Mouse (Mus musculus): ENCODE measurements around the gene Nek8. TPM values are rescaled to one million over a fixed set of nuclear protein-coding genes. Genes with fewer than 3 reads are reported as not detected.
A peak's percentile ranks its signal among the peaks of the same experiment; 100 is the strongest.

Gene Nek8
- polyA plus RNA-seq, 1 experiment, result 6.3 TPM

- peaks cover 21% of the 10 kb centered on the region for H3K4me1 ChIP-seq (ENCODE audit: control insufficient read depth, insufficient read depth, insufficient read length, low read length)
- peak within 1 kb of the TSS; percentile 93 for H3K4me3 ChIP-seq (ENCODE audit: insufficient read depth, low read depth, low read length)
- H3K27ac ChIP-seq (replicated peaks; ENCODE audit: low read depth, low read length), result peak within 1 kb of the TSS; percentile 85
Measured at GRCm38 (mm10) chr11:78164924-78165760, 11.3 kb downstream of the Nek8 start, which contains the start of gene Traf4. Gene Traf4, minus strand, starts transcription at chr11:78165589.

GRCm38 (mm10) chr11:78164604-78164923 is 11.9 kb downstream of the Nek8 start:
- peak overlapping the region; percentile 85 for H3K27ac ChIP-seq (replicated peaks; ENCODE audit: low read depth, low read length)
- H3K4me1 ChIP-seq (ENCODE audit: control insufficient read depth, insufficient read depth, insufficient read length, low read length), result peaks cover 22% of the 10 kb centered on the region
- peak overlapping the region; percentile 93 for H3K4me3 ChIP-seq (ENCODE audit: insufficient read depth, low read depth, low read length)

GRCm38 (mm10) chr11:78163681-78164603 is 12.5 kb downstream of the Nek8 start:
- Histone ChIP-seq H3K4me3 (ENCODE audit: insufficient read depth, low read depth, low read length) (peak overlapping the region; percentile 93), H3K27ac (replicated peaks; ENCODE audit: low read depth, low read length) (peak overlapping the region; percentile 85), H3K4me1 (ENCODE audit: control insufficient read depth, insufficient read depth, insufficient read length, low read length) (peaks cover 22% of the 10 kb centered on the region)

GRCm38 (mm10) chr11:78163045-78163444 is 13.4 kb downstream of the Nek8 start:
- H3K4me3 ChIP-seq (ENCODE audit: insufficient read depth, low read depth, low read length), result peak overlapping the region; percentile 93
- peaks cover 22% of the 10 kb centered on the region for H3K4me1 ChIP-seq (ENCODE audit: control insufficient read depth, insufficient read depth, insufficient read length, low read length)
- peak overlapping the region; percentile 44 for H3K27ac ChIP-seq (replicated peaks; ENCODE audit: low read depth, low read length)

- Histone ChIP-seq H3K4me1 (ENCODE audit: control insufficient read depth, insufficient read depth, insufficient read length, low read length) (peaks cover 22% of the 10 kb centered on the region), H3K4me3 (ENCODE audit: insufficient read depth, low read depth, low read length) (peak overlapping the region; percentile 93; the same call in 1 of the 2 replicates), H3K27ac (replicated peaks; ENCODE audit: low read depth, low read length) (peak overlapping the region; percentile 44; the same call in 1 of the 2 replicates)
Measured at GRCm38 (mm10) chr11:78162504-78162903, 14.0 kb downstream of the Nek8 start.

- H3K27ac ChIP-seq (replicated peaks; ENCODE audit: low read depth, low read length), result no peak overlapping the region
- H3K4me3 ChIP-seq (ENCODE audit: insufficient read depth, low read depth, low read length), result no peak overlapping the region
- H3K4me1 ChIP-seq (ENCODE audit: control insufficient read depth, insufficient read depth, insufficient read length, low read length), result peaks cover 22% of the 10 kb centered on the region
Measured at GRCm38 (mm10) chr11:78161968-78162367, 14.5 kb downstream of the Nek8 start.

GRCm38 (mm10) chr11:78161169-78161568 is 15.3 kb downstream of the Nek8 start:
- Histone ChIP-seq H3K4me1 (ENCODE audit: control insufficient read depth, insufficient read depth, insufficient read length, low read length) (peaks cover 20% of the 10 kb centered on the region), H3K27ac (replicated peaks; ENCODE audit: low read depth, low read length) (no peak overlapping the region)

GRCm38 (mm10) chr11:78160675-78161074 is 15.8 kb downstream of the Nek8 start:
- Histone ChIP-seq H3K4me3 (ENCODE audit: insufficient read depth, low read depth, low read length) (no peak overlapping the region), H3K27ac (replicated peaks; ENCODE audit: low read depth, low read length) (no peak overlapping the region), H3K4me1 (ENCODE audit: control insufficient read depth, insufficient read depth, insufficient read length, low read length) (peaks cover 17% of the 10 kb centered on the region)

More at GRCm38 (mm10) chr11:78161169-78161568, 15.3 kb downstream of the Nek8 start:
- H3K4me3 ChIP-seq (ENCODE audit: insufficient read depth, low read depth, low read length), result no peak overlapping the region

GRCm38 (mm10) chr11:78160171-78160570 is 16.3 kb downstream of the Nek8 start:
- Histone ChIP-seq H3K4me3 (ENCODE audit: insufficient read depth, low read depth, low read length) (no peak overlapping the region), H3K27ac (replicated peaks; ENCODE audit: low read depth, low read length) (peak overlapping the region; percentile 23; the same call in 1 of the 2 replicates)

GRCm38 (mm10) chr11:78159557-78159956 is 16.9 kb downstream of the Nek8 start:
- Histone ChIP-seq H3K27ac (replicated peaks; ENCODE audit: low read depth, low read length) (0 out of 2 replicates have a peak overlapping the region, but pooled peaks have one; percentile 23), H3K4me3 (ENCODE audit: insufficient read depth, low read depth, low read length) (no peak overlapping the region), H3K4me1 (ENCODE audit: control insufficient read depth, insufficient read depth, insufficient read length, low read length) (peaks cover 17% of the 10 kb centered on the region)

More at GRCm38 (mm10) chr11:78160171-78160570, 16.3 kb downstream of the Nek8 start:
- peaks cover 17% of the 10 kb centered on the region for H3K4me1 ChIP-seq (ENCODE audit: control insufficient read depth, insufficient read depth, insufficient read length, low read length)

GRCm38 (mm10) chr11:78159096-78159495 is 17.4 kb downstream of the Nek8 start:
- Histone ChIP-seq H3K27ac (replicated peaks; ENCODE audit: low read depth, low read length) (no peak overlapping the region), H3K4me1 (ENCODE audit: control insufficient read depth, insufficient read depth, insufficient read length, low read length) (peaks cover 17% of the 10 kb centered on the region), H3K4me3 (ENCODE audit: insufficient read depth, low read depth, low read length) (no peak overlapping the region)

- no peak overlapping the region for H3K4me3 ChIP-seq (ENCODE audit: insufficient read depth, low read depth, low read length)
- H3K4me1 ChIP-seq (ENCODE audit: control insufficient read depth, insufficient read depth, insufficient read length, low read length), result peaks cover 4% of the 10 kb centered on the region; the same call in 1 of the 2 replicates
- no peak overlapping the region for H3K27ac ChIP-seq (replicated peaks; ENCODE audit: low read depth, low read length)
Measured at GRCm38 (mm10) chr11:78156156-78156699, 20.2 kb downstream of the Nek8 start.

- H3K4me1 ChIP-seq (ENCODE audit: control insufficient read depth, insufficient read depth, insufficient read length, low read length), result peaks cover 4% of the 10 kb centered on the region; the same call in 1 of the 2 replicates
- H3K4me3 ChIP-seq (ENCODE audit: insufficient read depth, low read depth, low read length), result no peak overlapping the region
- H3K27ac ChIP-seq (replicated peaks; ENCODE audit: low read depth, low read length), result no peak overlapping the region
Measured at GRCm38 (mm10) chr11:78155674-78156073, 20.8 kb downstream of the Nek8 start.

GRCm38 (mm10) chr11:78153778-78154177 is 22.7 kb downstream of the Nek8 start:
- Histone ChIP-seq H3K4me1 (ENCODE audit: control insufficient read depth, insufficient read depth, insufficient read length, low read length) (no peaks in the 10 kb centered on the region), H3K4me3 (ENCODE audit: insufficient read depth, low read depth, low read length) (no peak overlapping the region), H3K27ac (replicated peaks; ENCODE audit: low read depth, low read length) (no peak overlapping the region)

All from brown adipose tissue, adult 24 weeks (tissue).